Mouse (Mus musculus): ENCODE data around the gene Uck2.

Uck2 gene

DNA sequence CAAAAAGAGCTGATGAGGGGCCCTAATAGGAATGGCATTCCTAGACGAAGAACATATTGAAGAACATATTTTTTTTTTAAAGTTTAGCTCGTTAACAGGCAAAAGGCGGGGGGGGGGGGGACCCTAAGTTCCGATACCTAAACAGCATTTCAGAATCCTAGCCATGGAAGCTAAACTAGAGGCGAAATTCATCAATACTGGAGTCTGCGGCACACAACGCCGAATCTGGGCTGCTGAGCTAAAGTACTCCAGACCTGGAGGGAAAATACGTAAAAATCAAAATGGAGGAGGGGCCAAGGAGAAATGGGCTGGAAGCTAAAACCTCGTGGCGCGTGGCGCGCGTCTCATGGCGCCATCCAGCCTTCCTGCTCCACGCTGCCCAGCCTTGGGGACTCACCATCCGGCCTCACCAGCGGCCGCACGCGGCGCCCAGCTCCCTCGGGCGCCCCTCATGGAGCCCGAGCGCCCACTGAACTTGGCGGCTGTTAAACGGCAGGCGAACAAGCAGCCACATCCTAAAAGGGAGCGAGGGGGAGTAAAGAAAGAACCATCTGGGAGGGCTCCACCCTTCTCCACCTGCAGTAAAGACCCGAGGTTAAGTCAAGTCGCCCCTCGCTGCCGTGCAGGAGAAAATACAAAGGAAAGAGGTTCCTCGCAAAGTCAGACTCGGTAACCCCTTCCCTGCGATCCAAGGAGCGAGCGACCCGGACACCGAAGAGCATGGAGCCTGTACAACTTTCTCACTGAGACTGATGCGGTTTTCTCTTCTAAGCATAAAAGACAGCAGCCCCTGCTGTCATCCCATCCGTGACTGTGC is 1.5 kb downstream of the Uck2 start:
- peak; percentile 58 for DNase-seq (ENCODE audit: low read depth, low spot score)

DNA sequence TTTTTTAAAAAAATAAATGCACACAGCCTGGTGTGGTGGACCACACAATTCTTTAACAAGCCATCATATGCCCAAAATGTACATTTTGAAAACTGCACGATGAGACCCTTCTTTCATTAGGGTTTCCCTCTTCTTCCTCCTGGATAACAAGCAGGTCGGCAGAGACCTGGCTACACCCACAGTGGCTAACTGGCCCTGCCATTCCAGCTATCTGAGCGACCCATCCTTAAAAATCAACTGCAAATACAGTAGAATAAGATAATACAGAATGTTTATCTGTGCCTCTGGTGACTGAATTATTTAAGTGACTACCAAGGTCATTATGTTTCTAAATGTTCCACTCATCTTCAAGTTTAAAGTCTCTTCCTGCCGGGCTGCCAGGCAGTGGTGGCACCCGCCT is 2.4 kb downstream of the Uck2 start:
- DNase-seq (ENCODE audit: low read depth, low spot score), result no peak

DNA sequence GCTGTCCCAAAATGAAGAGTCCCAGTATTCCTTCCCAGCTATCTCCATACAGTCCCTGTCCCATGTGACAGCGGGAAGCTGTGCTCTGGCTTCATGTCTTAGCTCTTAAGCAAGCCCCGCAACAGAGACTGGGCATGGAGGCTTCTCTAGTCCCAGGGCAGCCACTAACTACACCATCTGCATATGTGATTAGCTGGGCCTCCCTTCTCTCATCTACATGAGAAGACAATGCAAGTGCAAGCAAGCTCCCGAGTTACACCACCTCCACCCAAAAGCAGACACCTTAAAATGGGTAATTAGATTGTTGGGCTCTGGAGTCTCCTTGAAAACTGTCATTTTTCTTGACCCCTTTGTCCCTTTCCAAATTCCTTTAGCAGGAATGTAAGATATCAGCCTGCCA is 3.0 kb downstream of the Uck2 start:
- DNase-seq (ENCODE audit: low read depth, low spot score), result no peak

DNA sequence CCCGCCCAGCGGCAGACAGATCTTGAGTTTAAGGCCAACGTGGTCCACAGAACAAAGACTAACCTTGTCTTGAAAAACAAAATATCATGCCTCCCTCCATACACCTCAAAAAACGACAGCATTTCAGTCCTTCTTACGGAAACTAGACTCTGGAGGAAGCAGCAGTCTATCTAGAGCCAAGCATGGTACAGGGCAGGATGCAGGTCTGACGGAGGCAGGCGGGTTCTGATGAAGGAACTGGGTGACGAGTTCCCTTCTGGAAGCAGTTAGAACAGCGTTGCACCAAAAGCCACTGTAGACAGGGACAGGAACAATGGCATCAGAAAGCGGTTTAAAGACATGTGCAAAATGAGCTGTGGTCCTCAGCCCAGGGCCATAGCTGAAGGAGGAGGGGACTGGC is 5.1 kb downstream of the Uck2 start:
- no peak for DNase-seq (ENCODE audit: low read depth, low spot score)

DNA sequence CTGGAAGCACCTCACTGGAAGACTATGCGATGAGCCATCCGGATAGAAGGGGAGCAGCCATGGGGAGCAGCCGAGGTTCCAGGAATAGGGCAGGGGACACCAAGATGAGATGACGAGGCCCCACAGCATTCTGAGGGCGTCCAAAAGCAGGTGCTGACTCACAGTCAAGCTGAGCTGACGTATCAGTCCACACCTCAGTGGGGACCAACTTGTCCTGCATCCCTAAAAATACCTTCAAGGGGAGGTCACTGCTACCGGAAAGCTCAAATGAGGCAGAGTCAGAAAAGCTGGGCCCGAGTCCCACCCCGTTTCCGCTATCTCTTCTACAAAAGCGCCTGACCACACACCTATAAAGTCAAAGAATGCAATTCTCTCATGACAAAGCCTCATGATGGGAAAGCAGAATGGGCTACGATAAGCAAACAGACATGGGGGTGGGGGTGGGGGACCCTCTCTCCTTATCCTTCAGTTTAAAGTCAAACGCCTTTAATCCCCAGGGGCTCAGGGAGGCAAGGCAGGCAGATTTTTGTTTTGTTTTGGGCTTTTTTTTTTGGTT is 5.9 kb downstream of the Uck2 start:
- DNase-seq (ENCODE audit: low read depth, low spot score), result no peak

DNA sequence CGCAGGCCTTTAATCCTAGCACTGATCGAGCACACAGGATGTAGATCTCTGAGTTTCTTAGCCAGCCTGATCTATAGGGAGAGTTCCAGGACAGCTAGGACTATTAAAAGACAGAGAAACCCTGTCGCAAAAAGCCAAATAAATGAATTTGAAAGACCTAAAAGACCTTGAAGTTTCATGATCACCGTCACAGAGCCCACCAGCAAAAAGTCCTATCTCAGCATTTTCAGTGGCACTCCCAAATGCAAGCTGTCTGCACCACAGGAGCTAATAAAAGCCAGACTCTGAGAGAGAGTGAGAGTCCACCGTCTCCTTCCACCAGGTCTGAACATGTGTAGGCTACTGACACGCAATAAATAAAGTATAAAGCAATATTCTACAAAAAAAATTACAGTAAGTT is 6.7 kb downstream of the Uck2 start:
- no peak for DNase-seq (ENCODE audit: low read depth, low spot score)

DNA sequence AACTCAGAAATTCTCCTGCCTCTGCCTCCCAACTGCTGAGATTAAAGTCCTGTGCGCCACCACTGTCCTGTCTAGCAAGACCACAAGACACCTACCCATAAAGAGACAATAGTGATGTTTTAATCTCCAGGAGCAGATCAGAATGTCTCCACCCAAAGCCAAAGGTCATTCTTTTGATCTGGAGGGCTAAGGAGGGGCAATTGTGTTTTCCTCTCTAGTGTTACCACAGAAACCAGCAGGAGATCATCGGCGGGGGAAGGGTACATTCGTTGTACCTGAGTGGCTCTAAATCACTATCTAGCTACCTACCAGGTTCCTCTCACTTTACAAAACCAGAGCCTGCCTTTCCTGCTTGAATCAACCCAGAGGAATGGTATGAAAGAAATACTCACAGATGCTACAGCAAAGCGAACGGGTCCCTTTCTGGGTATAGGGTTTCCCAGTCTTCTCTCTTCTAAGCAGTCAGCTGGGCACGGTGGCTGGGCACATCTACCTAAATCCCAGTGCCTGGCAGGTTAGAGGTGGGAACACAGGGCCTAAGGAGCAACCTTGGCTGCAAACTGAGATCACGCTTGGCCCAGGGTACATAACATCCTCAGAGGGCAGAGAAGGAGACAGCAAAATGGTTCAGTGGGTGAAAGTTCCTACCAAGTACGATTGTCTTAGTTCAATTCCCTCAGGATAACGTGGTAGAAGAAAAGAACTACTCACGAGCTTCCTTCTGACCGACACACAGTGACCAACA is 10.3 kb downstream of the Uck2 start:
- no peak for DNase-seq (ENCODE audit: low read depth, low spot score)

DNA sequence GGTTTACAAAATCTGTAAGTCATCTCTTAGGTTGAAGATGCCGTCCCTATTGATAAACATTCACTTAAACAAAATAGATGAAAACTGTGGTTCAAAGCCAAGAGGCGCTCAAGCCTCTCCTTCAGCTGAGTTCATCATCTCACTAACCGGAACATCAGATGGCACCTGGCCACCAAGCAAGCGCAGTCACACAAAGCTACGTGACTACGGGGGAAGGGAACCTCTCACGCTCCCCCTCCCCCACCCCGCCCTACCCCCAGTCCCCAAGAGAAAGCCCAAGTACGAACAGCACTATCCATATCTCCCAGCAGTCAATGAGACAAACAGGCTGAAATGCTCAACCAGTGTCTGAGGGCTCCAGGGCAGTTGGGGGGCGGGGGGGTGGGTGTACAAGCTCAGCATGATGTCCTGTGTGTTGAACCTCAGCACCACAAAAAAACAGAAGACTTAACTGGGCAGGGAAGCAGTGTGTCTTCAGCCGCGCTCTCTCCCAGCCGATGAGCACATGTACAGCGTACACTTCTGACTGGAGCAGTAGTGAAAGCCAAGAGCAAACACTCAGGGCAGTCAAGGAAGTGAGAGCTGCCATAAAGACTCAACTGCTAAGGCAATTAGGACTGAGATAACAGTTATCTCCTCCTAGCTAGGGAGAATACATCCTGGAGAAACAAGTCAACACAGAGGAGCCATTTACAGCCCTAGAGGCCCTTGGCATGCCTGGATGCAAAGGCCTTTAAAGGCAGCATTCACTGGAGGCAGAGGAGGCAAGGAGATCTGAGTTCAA is 11.5 kb downstream of the Uck2 start:
- DNase-seq (ENCODE audit: low read depth, low spot score), result no peak

DNA sequence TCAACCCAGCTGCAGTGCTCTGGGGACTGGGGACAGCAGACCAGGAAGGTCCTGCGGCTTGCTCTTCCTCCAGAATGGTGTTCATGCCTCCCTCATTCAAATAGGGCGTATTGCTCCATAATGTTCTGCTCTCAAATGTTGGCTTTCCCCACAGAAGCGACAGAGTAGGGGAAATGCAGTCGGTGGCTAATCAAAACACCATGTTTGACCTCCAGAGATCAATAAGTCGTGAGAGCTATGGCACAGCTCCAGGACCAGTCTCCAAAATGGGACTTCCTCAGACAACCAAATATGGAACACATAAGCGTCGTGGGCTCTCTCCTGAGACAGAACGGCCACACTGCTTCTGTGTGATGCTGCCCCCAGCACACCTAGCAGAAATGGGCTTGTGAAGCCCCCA is 13.3 kb downstream of the Uck2 start:
- DNase-seq (ENCODE audit: low read depth, low spot score), result no peak

DNA sequence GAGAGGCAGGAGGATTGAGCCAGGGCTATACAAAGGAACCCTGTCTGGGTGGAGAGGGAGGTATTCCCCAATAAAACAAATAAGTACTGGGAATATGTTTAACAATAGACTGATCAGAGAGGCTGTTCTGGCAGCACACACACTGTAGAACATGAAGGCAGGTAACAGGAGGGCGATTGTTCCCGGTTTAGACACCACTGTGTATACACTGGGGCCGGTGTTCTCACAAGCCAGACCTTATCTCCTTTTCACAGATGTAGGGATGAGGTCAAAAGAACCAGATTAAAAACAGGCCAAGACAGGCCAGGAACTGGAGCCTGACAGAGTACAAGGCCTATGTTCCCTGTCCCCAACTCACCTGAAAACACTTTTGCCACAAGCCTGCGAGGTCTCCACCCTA is 13.8 kb downstream of the Uck2 start:
- no peak for DNase-seq (ENCODE audit: low read depth, low spot score)

DNA sequence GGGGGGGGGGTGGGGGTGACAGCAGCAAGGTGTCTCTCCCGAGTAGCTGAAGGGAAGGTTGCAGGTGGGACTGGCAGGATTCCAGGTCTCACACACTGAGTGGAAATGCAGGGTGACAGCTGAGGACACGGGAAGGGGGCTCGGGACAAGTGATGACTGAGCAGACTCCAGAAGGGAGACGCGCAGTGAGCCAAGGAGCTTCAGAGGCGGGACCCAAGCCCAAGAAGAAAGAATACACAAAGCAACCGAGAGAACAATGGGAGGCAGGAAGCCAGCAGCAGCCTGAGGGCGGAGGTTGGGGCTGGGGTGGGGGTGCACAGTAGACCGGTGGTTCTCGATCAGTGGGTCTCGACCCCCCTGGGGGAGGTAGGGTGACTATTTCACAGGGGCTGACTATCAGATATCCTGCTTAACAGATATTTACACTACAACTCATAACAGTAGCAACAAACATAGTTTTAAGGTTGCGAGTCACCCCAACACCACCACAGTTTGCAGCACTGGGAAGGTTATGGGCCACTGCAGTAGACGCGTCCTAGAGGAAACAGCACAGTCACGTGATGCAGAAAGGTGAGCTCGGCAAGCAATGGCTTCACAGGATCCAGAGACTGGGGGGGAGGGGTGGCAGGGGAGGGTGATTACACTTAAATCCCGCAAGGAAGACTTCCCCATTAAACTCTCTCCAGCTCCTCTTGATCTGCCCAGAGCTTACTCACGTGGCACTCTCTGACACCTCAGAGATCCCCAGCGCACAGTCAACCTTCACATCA is 14.6 kb downstream of the Uck2 start:
- DNase-seq (ENCODE audit: low read depth, low spot score), result no peak

DNA sequence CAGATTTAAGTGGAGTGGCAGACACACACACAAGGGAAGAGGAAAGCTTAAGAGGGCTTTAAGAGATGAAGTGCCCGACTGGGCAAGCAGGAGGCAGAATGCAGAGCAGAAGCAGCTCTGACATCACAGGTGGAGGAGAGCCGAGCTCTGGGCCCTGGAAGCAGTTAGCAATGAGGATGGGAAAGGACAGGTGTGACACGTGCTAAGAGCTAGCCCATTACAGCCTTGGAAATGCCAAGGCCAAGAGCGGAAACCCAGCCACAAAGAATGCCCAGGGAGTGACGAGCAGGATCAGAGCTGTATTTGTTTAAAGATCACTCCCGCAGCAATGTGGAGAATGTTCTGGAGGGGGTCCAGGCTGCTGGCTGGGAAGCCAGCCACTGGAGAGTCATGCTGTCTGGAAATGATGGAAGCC is 15.3 kb downstream of the Uck2 start:
- no peak for DNase-seq (ENCODE audit: low read depth, low spot score)

DNA sequence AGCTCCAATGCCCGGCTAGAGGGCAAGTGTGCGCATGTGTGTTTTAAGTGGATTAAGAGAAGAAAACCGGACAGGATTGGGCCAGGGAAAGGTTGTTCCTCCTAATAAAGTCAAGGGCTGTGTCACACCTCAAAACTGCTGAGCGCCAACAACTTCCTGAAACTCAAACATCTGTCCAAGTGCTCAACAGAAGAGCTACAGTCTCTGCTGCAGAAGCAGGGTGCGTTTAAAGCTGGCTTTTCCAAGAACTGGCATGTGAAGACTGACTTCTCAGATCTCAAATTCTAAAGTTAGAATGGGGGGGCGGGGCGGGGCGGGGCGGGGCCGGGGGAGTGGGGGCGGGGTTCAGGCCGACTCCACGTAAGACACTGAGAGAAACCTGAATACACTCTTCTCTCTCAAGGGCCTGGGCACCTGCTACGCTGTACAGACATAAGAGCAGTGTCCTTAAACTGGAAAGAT is 15.7 kb downstream of the Uck2 start:
- DNase-seq (ENCODE audit: low read depth, low spot score), result no peak

DNA sequence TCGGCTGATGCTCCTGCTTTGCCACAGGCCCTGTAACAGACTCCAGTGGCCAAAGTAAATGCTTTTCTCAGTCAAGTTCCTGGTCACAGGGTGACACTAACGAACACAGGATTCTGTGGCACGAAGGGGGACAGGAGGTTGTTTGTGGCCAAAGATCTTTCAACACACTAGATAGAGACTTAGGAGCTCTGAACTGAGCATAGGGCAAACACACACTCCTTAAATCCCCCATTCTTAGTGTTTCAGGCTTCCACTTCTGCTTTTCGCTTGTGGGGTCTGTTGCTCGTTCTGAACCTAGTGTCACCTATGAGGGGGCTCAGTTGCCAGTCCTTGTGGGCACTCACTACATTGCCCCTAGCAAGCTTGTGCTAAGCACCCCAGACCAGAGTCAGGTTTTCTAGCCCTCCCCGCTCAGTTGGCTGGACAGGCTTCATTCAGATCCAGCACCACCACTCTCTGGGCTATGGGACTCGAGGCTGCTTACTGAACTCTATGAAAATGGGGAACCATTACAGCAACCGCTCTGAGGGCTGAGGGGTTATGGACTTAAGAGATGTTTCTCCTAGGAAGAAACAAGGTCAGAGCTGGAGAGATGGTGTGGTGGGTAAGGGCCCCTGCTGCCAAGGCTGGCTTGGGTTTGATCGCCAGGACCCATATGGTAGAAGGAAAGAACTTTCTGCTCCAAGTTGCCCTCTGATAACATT is 16.6 kb downstream of the Uck2 start:
- DNase-seq (ENCODE audit: low read depth, low spot score), result no peak

DNA sequence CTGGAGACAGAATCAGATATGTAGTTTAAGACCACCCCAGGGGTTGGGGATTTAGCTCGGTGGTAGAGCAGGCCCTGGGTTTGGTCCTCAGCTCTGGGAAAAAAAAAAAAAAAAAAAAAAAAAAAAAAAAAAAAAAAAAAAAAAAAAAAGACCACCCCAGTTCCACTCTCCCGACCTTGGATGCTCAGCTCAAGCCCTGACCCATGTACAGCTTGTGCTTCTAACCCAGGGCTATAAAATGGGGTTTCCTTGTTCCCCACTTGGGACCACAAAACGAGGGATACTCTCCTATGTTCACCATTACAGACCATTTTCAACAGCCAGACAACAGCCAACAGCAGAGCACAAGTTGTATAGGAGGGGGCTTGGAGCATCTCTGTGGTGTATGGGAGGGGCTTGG is 18.4 kb downstream of the Uck2 start:
- DNase-seq (ENCODE audit: low read depth, low spot score), result no peak

DNA sequence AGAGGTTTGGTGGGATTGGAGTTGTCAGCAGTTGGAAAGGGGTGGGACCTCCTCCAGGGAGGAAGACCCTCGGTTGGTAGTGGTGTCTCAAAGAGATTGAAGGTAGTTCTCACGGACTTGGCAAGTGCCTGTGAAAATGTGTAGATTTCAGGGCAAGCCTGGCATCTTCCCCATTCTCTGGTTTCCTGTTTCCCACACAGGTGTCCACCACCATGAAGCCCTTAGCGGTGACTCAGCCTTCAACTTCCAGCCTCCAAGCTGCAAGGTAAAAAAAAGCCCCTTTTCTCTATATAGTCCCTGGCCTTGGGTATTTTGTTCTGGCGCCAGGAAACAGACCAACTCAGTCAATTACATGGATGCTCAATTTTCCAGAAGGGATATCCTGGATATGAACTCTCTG is 19.8 kb downstream of the Uck2 start:
- DNase-seq (ENCODE audit: low read depth, low spot score), result no peak

DNA sequence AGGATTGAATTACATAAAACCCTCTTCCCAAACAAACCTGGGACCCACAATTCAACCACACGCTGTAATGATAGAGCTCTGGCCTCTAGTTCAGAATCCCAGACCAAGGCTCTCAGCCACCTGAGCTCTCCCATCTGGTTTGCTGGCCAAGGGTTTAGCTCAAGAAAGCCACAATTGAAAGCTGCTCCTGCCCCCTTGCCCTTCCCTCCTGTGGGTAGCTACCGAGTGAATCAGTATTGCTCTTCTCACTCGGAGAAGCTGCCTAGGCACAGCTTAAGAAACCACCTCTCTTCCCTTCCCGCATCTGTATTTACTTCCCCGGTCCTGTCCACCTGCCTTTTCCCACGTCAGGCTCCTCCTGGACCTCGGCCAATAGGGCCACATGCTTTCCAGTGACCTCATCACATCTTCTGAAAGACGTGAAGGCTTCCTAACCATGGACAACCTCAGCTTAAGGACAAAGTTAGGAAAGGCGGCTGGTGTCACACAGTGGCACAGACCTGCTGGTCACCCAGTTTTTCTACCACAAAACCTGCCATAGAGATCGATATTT is 22.6 kb downstream of the Uck2 start:
- no peak for DNase-seq (ENCODE audit: low read depth, low spot score)

DNA sequence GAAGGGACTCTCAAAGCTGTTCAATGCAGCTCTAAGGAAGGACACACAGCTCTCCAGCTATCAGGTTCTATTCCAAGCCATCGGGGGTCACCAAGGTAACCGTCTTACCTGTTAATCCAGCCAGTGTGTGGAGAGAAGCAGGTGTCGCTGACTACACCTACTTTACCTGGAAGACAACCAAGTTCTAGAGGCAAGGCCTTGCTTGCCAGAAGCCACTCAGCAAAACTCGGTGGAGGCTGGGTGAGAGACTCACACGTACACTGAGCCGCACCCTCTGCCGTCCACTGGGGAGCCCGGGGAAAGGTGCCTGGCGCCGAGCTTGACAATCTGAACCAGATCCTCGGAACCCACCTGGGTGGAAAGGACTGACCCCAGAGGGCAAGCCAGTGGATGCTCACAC is 23.4 kb downstream of the Uck2 start:
- no peak for DNase-seq (ENCODE audit: low read depth, low spot score)

DNA sequence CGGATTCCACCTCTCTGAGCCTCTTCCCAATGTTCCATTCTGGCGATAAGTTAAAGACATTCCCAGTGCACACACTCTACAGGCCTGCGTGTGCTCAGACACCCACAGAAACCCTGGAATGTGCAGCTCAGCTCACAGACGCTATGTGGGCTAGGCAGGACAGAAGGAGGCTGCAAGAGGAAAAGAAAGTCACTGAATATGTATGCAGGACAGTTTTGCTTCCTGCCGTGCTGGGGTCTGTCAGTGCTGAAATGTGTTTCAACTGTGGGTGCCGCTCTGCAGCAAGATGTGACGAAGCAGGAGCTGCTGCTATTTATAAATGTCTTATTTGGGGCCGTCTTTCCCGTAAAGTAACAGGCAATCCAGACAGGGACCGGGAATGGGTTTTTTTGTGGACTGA is 25.4 kb downstream of the Uck2 start:
- DNase-seq (ENCODE audit: low read depth, low spot score), result no peak

DNA sequence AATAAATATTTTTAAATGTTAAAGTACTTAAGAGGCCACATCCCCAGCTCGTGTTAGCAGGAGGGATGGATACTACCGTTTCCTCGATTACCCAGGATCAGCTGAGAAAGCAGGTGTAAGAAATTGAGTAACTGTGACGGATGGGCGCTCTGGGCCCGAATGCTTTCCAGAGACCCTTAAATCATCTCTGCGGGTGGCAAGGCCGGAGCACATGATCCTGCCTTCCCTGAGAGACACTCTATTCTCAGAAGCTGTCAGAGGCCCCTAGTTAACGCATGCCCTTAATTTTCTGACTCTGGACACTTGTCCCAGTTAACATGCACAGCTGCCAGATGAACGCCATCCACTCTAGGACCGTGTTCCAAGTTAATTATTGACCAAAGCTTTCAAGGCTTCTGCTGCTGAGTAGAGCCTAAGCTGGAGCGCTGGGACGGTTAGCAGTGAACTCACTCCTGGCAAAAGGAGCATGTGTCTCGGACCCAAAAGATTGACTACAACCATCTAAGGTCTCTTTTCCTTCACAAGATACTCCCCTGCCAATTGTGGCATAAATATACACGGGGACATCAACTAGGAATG is 28.3 kb downstream of the Uck2 start:
- no peak for DNase-seq (ENCODE audit: low read depth, low spot score)
